Mouse (Mus musculus) cerebellum, adult (tissue): ENCODE results near the gene Lmnb2.
A peak's percentile ranks its signal among the peaks of the same experiment; 100 is the strongest.

Experiments used
- ATAC-seq: cut with Nextera tagmentation; 2 replicates; pipeline ENCODE4 v1.9.2; 2017; ENCODE audit warnings: mild to moderate bottlenecking, moderate library complexity, mixed read lengths; ENCODE audit not compliant: insufficient number of reproducible peaks, low FRiP score, low TSS enrichment

The Lmnb2 gene

GRCm38 (mm10) chr10:80901409-80902272, 16.4 kb downstream of the Lmnb2 start:
- no peak for ATAC-seq

- ATAC-seq, result peak; percentile 87
These were observed 17.5 kb downstream of the Lmnb2 start, which contains the start of gene Timm13 for GRCm38 (mm10) chr10:80900318-80901247. Timm13 (minus strand) TSS chr10:80900969.

- no peak for ATAC-seq
These were observed 18.3 kb downstream of the Lmnb2 start for GRCm38 (mm10) chr10:80899591-80900317.

- no peak for ATAC-seq
These were observed 19.0 kb downstream of the Lmnb2 start for GRCm38 (mm10) chr10:80899074-80899473.

GRCm38 (mm10) chr10:80897861-80898510, 20.1 kb downstream of the Lmnb2 start:
- no peak for ATAC-seq

GRCm38 (mm10) chr10:80896581-80897485, 21.2 kb downstream of the Lmnb2 start:
- ATAC-seq, result no peak

- no peak for ATAC-seq
These were observed 22.3 kb downstream of the Lmnb2 start for GRCm38 (mm10) chr10:80895697-80896096.

- ATAC-seq, result no peak
These were observed 22.9 kb downstream of the Lmnb2 start for GRCm38 (mm10) chr10:80895100-80895499.

- ATAC-seq, result peak; percentile 15; the same call in 1 of the 2 replicates
These were observed 30.9 kb downstream of the Lmnb2 start for GRCm38 (mm10) chr10:80887181-80887580.

GRCm38 (mm10) chr10:80881301-80881700, 36.7 kb downstream of the Lmnb2 start:
- no peak for ATAC-seq

GRCm38 (mm10) chr10:80880901-80881300, 37.1 kb downstream of the Lmnb2 start:
- ATAC-seq, result no peak

- ATAC-seq, result no peak
These were observed 37.9 kb downstream of the Lmnb2 start for GRCm38 (mm10) chr10:80880131-80880641.

GRCm38 (mm10) chr10:80876594-80876993, 41.5 kb downstream of the Lmnb2 start:
- no peak for ATAC-seq

GRCm38 (mm10) chr10:80876028-80876427, 42.0 kb downstream of the Lmnb2 start:
- ATAC-seq, result no peak

GRCm38 (mm10) chr10:80874035-80874434, 44.0 kb downstream of the Lmnb2 start:
- no peak for ATAC-seq

GRCm38 (mm10) chr10:80871581-80871980, 46.5 kb downstream of the Lmnb2 start, which contains the start of gene Tmprss9:
Tmprss9 (plus strand) TSS chr10:80871848.
- no peak for ATAC-seq

- no peak for ATAC-seq
These were observed 47.1 kb downstream of the Lmnb2 start for GRCm38 (mm10) chr10:80870993-80871392.

GRCm38 (mm10) chr10:80864446-80864845, 53.6 kb downstream of the Lmnb2 start:
- peak; percentile 66; the same call in 1 of the 2 replicates for ATAC-seq
